Mouse (Mus musculus) thymus, postnatal 0 days (tissue): ENCODE results near the gene Gm21704. TPM values are rescaled to one million over a fixed set of nuclear protein-coding genes. Genes with fewer than 3 reads are reported as not detected.
"Not testable (repeated sequence)": the region's sequence is repeated elsewhere in the genome, so short reads cannot be mapped to it uniquely, and the experiment has no call there.

Experiments used
- DNase-seq: peaks from one replicate; pipeline ENCODE4 v3.0.0-alpha.2; 2015; ENCODE audit warnings: low spot score
- polyA plus RNA-seq: library from polyadenylated mRNA; unstranded; fragments of >200 nt; fragmentation: Nextera tagmentation; extraction: Ambion mirVana; gene quantifications from 2 replicates; pipeline ENCODE4 v1.2.1, GENCODE M21; 2015

The Gm21704 gene
- not detected in 2 replicates for polyA plus RNA-seq

- DNase-seq = not testable (repeated sequence)
Observed at GRCm38 (mm10) chrY:3410067-3410466, at the start of gene Gm21704, which contains the start of gene Gm21708. TSS of gene Gm21704 (minus strand) at chrY:3410167. TSS of gene Gm21708 (minus strand) at chrY:3410167.

GRCm38 (mm10) chrY:3345229-3345628 is 64.7 kb downstream of the Gm21704 start, which contains the start of gene Gm21693:
TSS of gene Gm21693 (minus strand) at chrY:3345329.
- DNase-seq = not testable (repeated sequence)

GRCm38 (mm10) chrY:3340661-3341060 is 69.3 kb downstream of the Gm21704 start:
- not testable (repeated sequence) for DNase-seq

Other genes starting within 250 kb of the Gm21704 start
- gene Gm21677, start 103.7 kb downstream of the Gm21704 start, polyA plus RNA-seq = not detected in 2 replicates
- not detected in 2 replicates for gene Gm21693, start 64.8 kb downstream of the Gm21704 start, polyA plus RNA-seq
- gene Gm21708, start within 50 bp of the Gm21704 start, polyA plus RNA-seq = not detected in 2 replicates